Mouse (Mus musculus) adrenal gland, postnatal 25 days (tissue): ENCODE data around the gene Lnp1. TPM values are rescaled to one million over a fixed set of nuclear protein-coding genes. Genes with fewer than 3 reads are reported as not detected.
"Not testable (repeated sequence)": the region's sequence is repeated elsewhere in the genome, so short reads cannot be mapped to it uniquely, and the experiment has no call there.

Experiments
- DNase-seq: peaks from one replicate; pipeline ENCODE4 v3.0.0; 2021; ENCODE audit warnings: mixed read lengths
- long read RNA-seq: library from polyadenylated mRNA; stranded (forward); transcript quantifications from one replicate; pipeline ENCODE4 v2.0.0, GENCODE M21; 2021
- total RNA-seq: library from RNA; stranded (reverse); gene quantifications from 2 replicates; pipeline ENCODE4 v1.2.3, GENCODE M21; 2021

The Lnp1 gene
- total RNA-seq: not detected in 2 replicates
- long read RNA-seq: 0 reads

GRCm38 (mm10) chr16:56928023-56928422, at the start of gene Lnp1:
Lnp1 (minus strand) TSS chr16:56928061.
- no peak for DNase-seq

- no peak for DNase-seq
Measured at GRCm38 (mm10) chr16:56974646-56975045, 46.8 kb upstream of the Lnp1 start.

GRCm38 (mm10) chr16:56958311-56958710, 30.4 kb upstream of the Lnp1 start:
- not testable (repeated sequence) for DNase-seq

- no peak for DNase-seq
Measured at GRCm38 (mm10) chr16:56949085-56949484, 21.2 kb upstream of the Lnp1 start.

GRCm38 (mm10) chr16:56942341-56942740, 14.5 kb upstream of the Lnp1 start:
- no peak for DNase-seq

GRCm38 (mm10) chr16:56920102-56920657, 7.7 kb downstream of the Lnp1 start:
- no peak for DNase-seq

- no peak for DNase-seq
Measured at GRCm38 (mm10) chr16:56917230-56917629, 10.6 kb downstream of the Lnp1 start.

GRCm38 (mm10) chr16:56908986-56909385, 18.9 kb downstream of the Lnp1 start:
- DNase-seq: no peak

GRCm38 (mm10) chr16:56902206-56902605, 25.7 kb downstream of the Lnp1 start:
- DNase-seq: not testable (repeated sequence)

GRCm38 (mm10) chr16:56891583-56891982, 36.3 kb downstream of the Lnp1 start:
- DNase-seq: no peak

GRCm38 (mm10) chr16:56886616-56887116, 41.2 kb downstream of the Lnp1 start:
- no peak for DNase-seq

GRCm38 (mm10) chr16:56885824-56886615, 41.8 kb downstream of the Lnp1 start, which contains the start of gene Tmem45a:
Tmem45a (minus strand) TSS chr16:56886166.
- peak; percentile 86 for DNase-seq

GRCm38 (mm10) chr16:56884811-56885210, 43.0 kb downstream of the Lnp1 start:
- DNase-seq: no peak

GRCm38 (mm10) chr16:56873410-56873809, 54.5 kb downstream of the Lnp1 start:
- DNase-seq: no peak

GRCm38 (mm10) chr16:56870458-56870857, 57.4 kb downstream of the Lnp1 start:
- no peak for DNase-seq

GRCm38 (mm10) chr16:56868361-56868760, 59.5 kb downstream of the Lnp1 start:
- no peak for DNase-seq

GRCm38 (mm10) chr16:56867591-56867990, 60.3 kb downstream of the Lnp1 start:
- no peak for DNase-seq

Other genes with a start within 250 kb of the Lnp1 start
- gene Tfg, start 210.6 kb downstream of the Lnp1 start, total RNA-seq: 66.0 and 79.1 TPM in 2 replicates
- not detected in 2 replicates for gene Adgrg7, start 132.2 kb downstream of the Lnp1 start, total RNA-seq
- gene Tmem45a, start 41.9 kb downstream of the Lnp1 start, total RNA-seq: 3.3 and 3.6 TPM in 2 replicates
- not detected in 2 replicates for gene Tmem45a2, start 143.3 kb upstream of the Lnp1 start, total RNA-seq
- 51.5 and 55.6 TPM in 2 replicates for gene Tomm70a, start 193.6 kb upstream of the Lnp1 start, total RNA-seq
- gene Nit2, start 239.3 kb upstream of the Lnp1 start, total RNA-seq: 53.2 and 61.0 TPM in 2 replicates